Mouse (Mus musculus): ENCODE data around the gene Glra2. TPM values are rescaled to one million over a fixed set of nuclear protein-coding genes. Genes with fewer than 3 reads are reported as not detected.
"Not testable (repeated sequence)": the region's sequence is repeated elsewhere in the genome, so short reads cannot be mapped to it uniquely, and the experiment has no call there.

Glra2 gene
- 0.05 and 0.10 TPM in 2 replicates for polyA plus RNA-seq (2015; fragmentation: Nextera tagmentation; extraction: Ambion mirVana)

DNA sequence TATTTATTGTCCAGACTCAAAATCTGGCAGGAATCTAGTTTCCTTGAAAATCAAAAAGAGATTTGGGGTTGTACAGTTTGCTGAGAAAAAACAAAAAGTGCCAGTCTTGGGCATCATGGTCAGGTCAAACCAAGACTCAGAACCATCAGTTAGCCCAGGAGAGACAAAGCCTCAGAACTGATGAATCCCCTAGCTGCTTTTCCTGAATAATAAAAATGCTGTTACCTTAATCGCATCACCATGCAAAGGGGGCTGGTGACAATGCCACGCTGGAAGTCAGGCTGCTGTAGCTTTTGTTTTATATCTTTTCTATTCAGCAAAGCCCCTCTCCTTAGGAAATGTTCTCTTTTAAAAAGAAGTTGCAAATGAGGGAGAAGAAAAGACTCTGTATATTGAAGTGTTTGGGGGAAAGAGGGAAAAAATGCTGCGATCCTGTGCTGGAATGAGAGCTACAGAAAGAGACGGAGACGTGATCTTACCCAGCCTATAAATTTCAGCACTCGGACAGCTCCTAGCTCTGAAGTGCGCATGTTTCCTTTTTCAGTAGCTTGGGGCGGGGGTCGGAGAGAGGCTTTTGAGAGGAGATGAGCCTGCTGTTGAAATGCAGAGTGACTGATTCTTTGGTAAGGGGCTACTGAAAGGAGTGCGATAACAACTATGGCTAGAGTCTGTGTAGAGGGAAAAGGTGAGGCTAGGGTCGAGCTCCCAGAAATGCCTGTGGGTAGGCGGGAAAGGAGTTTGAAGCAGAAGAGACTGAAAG, at the start of gene Glra2:
Gene Glra2, minus strand, starts transcription at position 455 of the 760 bp plus-strand sequence.
- Histone ChIP-seq H3K9ac (no peak within 1 kb of the TSS), H3K9me3 (no peaks in the 10 kb centered on the region), H3K27ac (no peak within 1 kb of the TSS), H3K4me1 (replicated peaks) (no peaks in the 10 kb centered on the region), H3K36me3 (no peaks in the 10 kb centered on the region), H3K4me3 (replicated peaks) (0 out of 2 replicates have a peak within 1 kb of the TSS, but pooled peaks have one; percentile 18), H3K27me3 (replicated peaks) (no peaks in the 10 kb centered on the region), H3K4me2 (replicated peaks) (peak within 1 kb of the TSS; percentile 57)
- WGBS: 14% methylated on average over 12 of the region's 12 CpGs
- ATAC-seq: no peak

DNA sequence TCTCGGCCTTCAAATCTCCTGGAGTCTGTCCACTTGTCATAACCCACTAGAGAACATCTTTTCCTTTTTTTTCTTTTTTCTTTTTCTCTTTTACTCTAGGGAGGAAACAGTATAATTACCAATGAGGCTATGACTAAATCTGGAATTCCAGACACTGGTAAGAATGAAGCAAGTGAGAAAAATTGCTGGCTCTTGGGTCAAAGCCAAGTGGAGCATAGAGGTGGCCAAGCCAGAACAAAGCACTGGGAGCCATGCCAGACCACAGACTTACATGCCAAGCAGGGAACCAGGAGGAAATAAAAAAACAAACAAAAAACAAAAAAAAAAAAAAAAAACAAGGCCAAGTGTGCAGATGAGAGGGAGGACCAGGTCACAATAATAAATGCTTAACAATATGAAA, 35.6 kb upstream of the Glra2 start:
- ATAC-seq: no peak
- Histone ChIP-seq H3K27me3 (replicated peaks) (no peaks in the 10 kb centered on the region), H3K27ac (no peak overlapping the region), H3K4me2 (replicated peaks) (no peak overlapping the region), H3K4me3 (replicated peaks) (no peak overlapping the region), H3K36me3 (no peaks in the 10 kb centered on the region), H3K4me1 (replicated peaks) (no peaks in the 10 kb centered on the region), H3K9ac (no peak overlapping the region), H3K9me3 (no peaks in the 10 kb centered on the region)
- 62% methylated on average over 1 of the region's 1 CpGs for WGBS

DNA sequence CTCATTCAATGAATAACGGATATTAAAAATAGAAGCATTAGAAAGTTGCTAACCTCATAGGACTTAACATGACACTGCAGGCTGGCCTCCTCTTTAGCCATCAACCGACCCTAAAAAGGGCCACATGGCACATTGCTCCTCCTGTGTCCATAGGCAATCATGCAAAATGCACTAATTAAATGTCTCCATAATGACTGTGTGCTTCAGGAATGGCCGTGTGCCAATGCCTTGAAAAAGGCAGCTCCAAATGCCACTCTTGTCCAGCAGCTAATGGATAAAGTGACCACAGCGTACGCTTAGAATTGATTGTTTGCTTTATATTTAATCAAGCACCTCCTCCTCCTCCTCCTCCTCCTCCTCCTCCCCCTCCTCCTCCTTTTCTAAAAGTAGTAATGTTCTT, 17.4 kb upstream of the Glra2 start:
- Histone ChIP-seq H3K4me2 (replicated peaks) (no peak overlapping the region), H3K9me3 (no peaks in the 10 kb centered on the region), H3K4me1 (replicated peaks) (no peaks in the 10 kb centered on the region), H3K27ac (no peak overlapping the region), H3K36me3 (no peaks in the 10 kb centered on the region), H3K9ac (no peak overlapping the region), H3K27me3 (replicated peaks) (no peaks in the 10 kb centered on the region), H3K4me3 (replicated peaks) (no peak overlapping the region)
- WGBS: 85% methylated on average over 5 of the region's 5 CpGs
- no peak for ATAC-seq

DNA sequence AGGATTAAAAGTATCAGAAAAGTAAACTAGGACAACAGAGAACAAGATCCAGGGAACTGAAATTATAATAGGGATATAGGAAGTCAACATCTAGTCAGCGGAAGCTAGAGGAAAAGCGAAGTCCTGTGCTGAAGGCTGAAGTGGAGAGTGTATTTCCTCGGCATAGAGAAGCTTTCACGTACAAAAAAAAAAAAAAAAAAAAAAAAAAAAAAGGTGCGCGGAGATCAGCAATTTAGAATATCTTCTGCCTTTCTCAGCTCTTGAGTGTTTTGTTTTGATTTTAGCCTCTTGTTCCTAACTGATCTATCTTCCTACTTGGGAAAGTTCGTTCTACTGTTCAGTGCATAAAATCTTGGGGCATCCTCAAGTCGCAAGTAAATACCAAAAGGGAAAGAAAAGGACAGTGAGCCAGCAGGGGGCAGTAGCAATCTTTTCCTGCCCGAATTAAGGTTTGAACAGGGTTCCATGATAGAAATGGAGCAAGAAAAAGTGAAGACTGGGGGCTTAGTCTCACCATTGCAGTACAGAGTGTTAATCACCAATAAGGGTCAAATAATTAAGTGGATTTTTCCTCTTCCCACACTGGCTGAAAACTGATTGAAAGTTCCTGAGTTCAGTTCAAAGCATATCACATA, 623 bp upstream of the Glra2 start:
- peak overlapping the region; percentile 57 for H3K4me2 ChIP-seq (replicated peaks)
- 0 out of 2 replicates have a peak overlapping the region, but pooled peaks have one; percentile 18 for H3K4me3 ChIP-seq (replicated peaks)
- H3K27me3 ChIP-seq (replicated peaks): no peaks in the 10 kb centered on the region
- H3K4me1 ChIP-seq (replicated peaks): no peaks in the 10 kb centered on the region
- 18% methylated on average over 9 of the region's 9 CpGs for WGBS
- ATAC-seq: no peak
- no peak overlapping the region for H3K9ac ChIP-seq
- no peaks in the 10 kb centered on the region for H3K9me3 ChIP-seq
- no peak overlapping the region for H3K27ac ChIP-seq
- no peaks in the 10 kb centered on the region for H3K36me3 ChIP-seq

DNA sequence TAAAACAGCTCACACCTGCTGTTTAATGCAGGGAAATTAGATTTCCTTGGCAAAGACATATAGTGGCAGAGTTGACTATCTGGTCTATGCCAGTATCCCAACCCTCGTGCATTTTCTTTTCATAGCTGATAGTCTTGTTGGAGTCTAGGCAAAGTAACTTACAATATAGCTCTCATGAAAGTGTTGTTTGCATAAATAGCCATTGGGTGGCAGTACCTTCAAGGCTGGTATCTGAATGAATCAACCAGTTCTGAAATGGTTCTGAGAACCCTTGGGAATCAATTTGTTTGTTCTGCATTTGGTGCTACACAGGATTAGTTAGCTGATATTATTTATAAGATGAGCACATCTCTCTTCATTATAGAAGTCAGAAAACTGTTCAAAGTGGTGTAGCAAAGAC, 133.6 kb downstream of the Glra2 start:
- H3K36me3 ChIP-seq: no peaks in the 10 kb centered on the region
- H3K9ac ChIP-seq: no peak overlapping the region
- 72% methylated on average over 1 of the region's 1 CpGs for WGBS
- no peak overlapping the region for H3K4me2 ChIP-seq (replicated peaks)
- ATAC-seq: no peak
- no peaks in the 10 kb centered on the region for H3K27me3 ChIP-seq (replicated peaks)
- no peak overlapping the region for H3K27ac ChIP-seq
- no peak overlapping the region for H3K4me3 ChIP-seq (replicated peaks)
- H3K9me3 ChIP-seq: no peaks in the 10 kb centered on the region
- H3K4me1 ChIP-seq (replicated peaks): no peaks in the 10 kb centered on the region

DNA sequence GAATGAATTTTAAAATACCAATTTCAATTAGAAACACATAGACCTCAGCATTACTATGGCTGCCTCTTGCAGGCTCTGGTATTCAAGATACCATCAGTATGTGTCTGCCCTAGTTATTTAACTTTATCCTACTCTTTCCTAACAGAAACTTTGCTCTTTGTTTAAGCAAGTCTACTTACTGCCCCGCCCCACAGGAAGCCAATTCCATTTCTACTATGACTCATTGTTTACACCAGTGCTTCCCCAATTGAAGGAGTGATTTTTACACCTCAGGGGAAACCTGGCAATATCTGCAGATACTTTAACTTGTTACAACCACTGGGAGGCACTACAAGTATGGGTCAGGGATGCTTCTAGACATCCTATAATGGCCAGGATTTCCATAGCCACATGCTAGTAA, 136.0 kb downstream of the Glra2 start:
- no peak overlapping the region for H3K4me2 ChIP-seq (replicated peaks)

DNA sequence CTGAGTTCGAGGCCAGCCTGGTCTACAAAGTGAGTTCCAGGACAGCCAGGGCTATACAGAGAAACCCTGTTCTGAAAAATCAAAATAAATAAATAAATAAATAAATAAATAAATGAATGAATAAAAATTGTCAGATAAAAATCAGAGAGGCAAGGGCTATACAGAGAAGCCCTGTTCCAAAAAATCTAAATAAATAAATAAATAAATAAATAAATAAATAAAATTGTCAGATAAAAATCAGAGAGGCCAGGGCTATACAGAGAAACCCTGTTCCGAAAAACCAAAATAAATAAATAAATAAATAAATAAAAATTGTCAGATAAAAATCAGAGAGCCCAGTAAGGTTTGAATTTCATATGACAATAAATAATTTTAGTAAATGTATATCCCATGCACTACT, 144.2 kb downstream of the Glra2 start:
- not testable (repeated sequence) for H3K9ac ChIP-seq; H3K4me1 ChIP-seq (replicated peaks); H3K4me2 ChIP-seq (replicated peaks); H3K36me3 ChIP-seq; H3K4me3 ChIP-seq (replicated peaks); ATAC-seq; H3K9me3 ChIP-seq; H3K27ac ChIP-seq; H3K27me3 ChIP-seq (replicated peaks)
- 85% methylated on average over 2 of the region's 2 CpGs for WGBS

More for the DNA sequence above, 136.0 kb downstream of the Glra2 start:
- ATAC-seq: peak; percentile 15; the same call in 1 of the 2 replicates
- Histone ChIP-seq H3K9ac (no peak overlapping the region), H3K36me3 (no peaks in the 10 kb centered on the region), H3K27ac (no peak overlapping the region), H3K27me3 (replicated peaks) (no peaks in the 10 kb centered on the region), H3K4me3 (replicated peaks) (no peak overlapping the region), H3K4me1 (replicated peaks) (no peaks in the 10 kb centered on the region), H3K9me3 (no peaks in the 10 kb centered on the region)
- 44% methylated on average over 1 of the region's 1 CpGs for WGBS

DNA sequence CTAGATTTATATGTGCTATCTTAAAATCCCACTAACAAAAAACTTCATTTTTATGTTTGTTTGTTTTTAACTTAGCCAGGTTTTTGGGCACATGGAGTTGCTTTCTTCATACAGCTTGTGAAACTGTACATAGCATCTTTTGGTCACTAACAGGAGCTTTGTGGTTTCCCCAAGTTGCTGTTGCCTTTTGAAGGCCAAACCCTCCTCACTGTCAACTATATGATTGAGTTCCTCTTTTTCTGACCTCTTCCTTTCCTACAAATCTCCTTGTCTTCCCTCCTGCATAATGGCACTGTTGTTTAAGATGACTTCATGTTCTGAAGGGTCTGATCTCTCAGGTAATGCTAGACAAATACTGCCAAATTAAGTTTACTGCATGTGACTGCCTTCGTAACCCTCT, 170.6 kb downstream of the Glra2 start:
- Histone ChIP-seq H3K4me1 (replicated peaks) (no peaks in the 10 kb centered on the region), H3K4me2 (replicated peaks) (no peak overlapping the region), H3K27me3 (replicated peaks) (no peaks in the 10 kb centered on the region), H3K27ac (no peak overlapping the region), H3K9me3 (no peaks in the 10 kb centered on the region), H3K36me3 (no peaks in the 10 kb centered on the region), H3K9ac (no peak overlapping the region), H3K4me3 (replicated peaks) (no peak overlapping the region)
- ATAC-seq: no peak
- WGBS: 86% methylated on average over 1 of the region's 1 CpGs

DNA sequence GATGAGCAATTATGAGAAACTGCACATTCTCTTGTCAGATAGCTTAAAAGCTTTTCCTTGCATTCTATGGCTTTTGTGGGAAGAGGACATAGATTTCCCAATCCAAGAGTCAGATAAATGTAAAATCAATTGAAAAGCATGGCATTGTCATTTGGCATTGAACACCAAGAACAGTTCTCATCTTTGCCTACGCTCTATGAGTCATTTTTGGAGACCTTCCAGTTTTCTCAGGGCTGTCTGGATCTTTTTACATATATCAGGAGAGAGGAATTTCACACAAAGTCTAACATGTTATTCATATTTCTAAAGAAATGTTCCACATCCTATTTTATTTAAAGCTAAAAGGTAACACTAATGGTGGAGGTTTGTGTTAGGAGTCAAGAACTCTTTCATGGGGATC, 223.0 kb downstream of the Glra2 start:
- H3K27ac ChIP-seq: no peak overlapping the region
- no peak overlapping the region for H3K9ac ChIP-seq
- 70% methylated on average over 1 of the region's 1 CpGs for WGBS
- H3K4me1 ChIP-seq (replicated peaks): no peaks in the 10 kb centered on the region
- no peak for ATAC-seq
- no peaks in the 10 kb centered on the region for H3K36me3 ChIP-seq
- no peak overlapping the region for H3K4me2 ChIP-seq (replicated peaks)
- H3K9me3 ChIP-seq: no peaks in the 10 kb centered on the region
- H3K4me3 ChIP-seq (replicated peaks): no peak overlapping the region
- no peaks in the 10 kb centered on the region for H3K27me3 ChIP-seq (replicated peaks)
